Mouse (Mus musculus): Measurements from ENCODE around the gene Enox2. TPM values are rescaled to one million over a fixed set of nuclear protein-coding genes. Genes with fewer than 3 reads are reported as not detected.

The Enox2 gene
- 7.1 and 7.2 TPM in 2 replicates for polyA plus RNA-seq (2012; rRNA removed)

DNA sequence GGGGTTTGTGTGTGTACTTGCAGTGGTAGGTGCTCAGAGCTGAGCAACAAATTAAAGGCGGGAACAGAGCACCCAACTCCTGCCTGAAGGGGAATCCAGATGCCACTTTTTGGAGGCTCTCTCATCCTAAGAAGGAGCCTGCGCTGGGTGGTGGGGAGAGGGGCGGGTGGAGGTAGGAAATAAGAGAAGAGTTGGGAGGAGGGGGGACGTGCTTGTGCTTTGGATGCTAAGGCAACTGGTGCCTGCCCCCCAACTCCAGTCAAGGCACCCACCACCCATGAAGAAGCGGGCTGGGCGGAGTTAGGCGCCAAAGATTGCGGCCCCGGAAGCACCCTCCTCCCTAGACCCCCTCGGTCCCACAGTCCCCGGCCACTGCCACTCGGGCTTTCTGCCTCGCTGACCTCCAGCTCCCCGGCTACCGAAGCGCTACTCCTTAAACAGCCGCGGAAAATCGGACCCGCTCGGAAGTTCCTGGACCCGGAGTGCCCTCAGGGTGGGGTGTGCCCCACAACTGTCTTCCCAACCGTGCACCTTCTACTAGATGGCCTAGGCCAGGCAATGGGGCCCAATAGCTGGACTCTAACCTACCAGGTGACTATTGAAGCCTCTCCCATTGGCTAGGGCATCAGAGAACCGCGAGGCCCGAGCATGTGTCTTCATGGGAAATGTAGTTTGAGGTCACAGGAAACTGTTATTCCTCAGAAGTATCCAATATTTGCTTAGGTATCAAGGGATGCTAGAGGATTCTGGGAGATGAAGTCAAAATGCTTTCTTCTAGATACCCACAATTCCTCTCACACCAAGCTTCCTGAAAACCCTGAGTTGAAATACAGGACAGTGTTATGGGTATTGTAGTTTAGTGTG, at the start of gene Enox2:
TSS of gene Enox2 (minus strand) at position 560 of the 864 bp plus-strand sequence.
- TF ChIP-seq CTCF (IDR thresholded peaks at IDR 0.05; ENCODE audit: extremely low read depth, insufficient read depth, low read length) (no peak), POLR2A (IDR thresholded peaks at IDR 0.05; ENCODE audit: extremely low read depth, insufficient read depth, low read length) (peak; percentile 64)
- Histone ChIP-seq H3K4me3 (ENCODE audit: insufficient read depth, low read length) (peak within 1 kb of the TSS; percentile 84), H3K4me1 (ENCODE audit: control insufficient read depth, insufficient read depth, low read length) (no peaks in the 10 kb centered on the region), H3K27ac (ENCODE audit: insufficient read depth, low read length) (peak within 1 kb of the TSS; percentile 97)

DNA sequence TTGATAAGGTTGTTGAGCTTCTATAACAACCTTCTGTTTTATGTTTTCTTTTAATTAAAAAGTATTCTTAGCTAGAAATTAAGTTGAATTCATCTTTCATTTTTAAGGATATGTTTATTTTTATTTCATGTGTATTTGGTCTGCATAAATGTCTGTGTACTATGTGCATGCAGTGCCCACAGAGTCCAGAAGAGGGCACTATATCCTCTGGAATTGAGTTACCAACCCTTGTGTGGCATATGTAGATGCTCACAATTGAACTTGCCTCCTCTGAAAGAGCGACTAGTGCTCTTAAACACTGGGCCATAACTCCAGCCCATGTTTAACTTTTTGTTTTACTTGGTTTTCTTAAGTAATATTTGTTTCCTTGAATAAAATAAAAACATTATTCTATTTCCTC, 21.4 kb upstream of the Enox2 start:
- TF ChIP-seq CTCF (IDR thresholded peaks at IDR 0.05; ENCODE audit: extremely low read depth, insufficient read depth, low read length) (no peak), POLR2A (IDR thresholded peaks at IDR 0.05; ENCODE audit: extremely low read depth, insufficient read depth, low read length) (no peak)
- no peak overlapping the region for H3K27ac ChIP-seq (ENCODE audit: insufficient read depth, low read length)

DNA sequence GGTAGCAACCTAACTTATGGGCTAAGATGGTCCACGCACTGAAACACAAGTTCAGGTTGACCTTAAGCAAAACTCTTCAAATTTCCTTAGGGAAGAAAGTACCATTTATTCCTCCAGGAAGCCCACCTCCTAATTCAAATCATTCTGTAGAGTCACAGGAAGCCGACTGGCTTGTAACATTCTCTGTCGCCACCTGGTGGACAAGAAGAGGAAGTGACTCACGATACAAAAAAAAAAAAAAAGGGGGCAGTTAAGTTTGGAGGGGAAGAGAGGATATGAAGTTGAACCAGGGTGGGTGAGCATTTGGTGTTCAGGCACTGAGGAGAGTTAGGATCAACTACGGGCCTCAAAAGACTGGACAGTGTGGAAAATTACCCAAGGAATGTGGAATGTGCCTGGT, 18.6 kb upstream of the Enox2 start:
- Histone ChIP-seq H3K4me3 (ENCODE audit: insufficient read depth, low read length) (no peak overlapping the region), H3K27ac (ENCODE audit: insufficient read depth, low read length) (no peak overlapping the region), H3K4me1 (ENCODE audit: control insufficient read depth, insufficient read depth, low read length) (no peaks in the 10 kb centered on the region)
- TF ChIP-seq CTCF (IDR thresholded peaks at IDR 0.05; ENCODE audit: extremely low read depth, insufficient read depth, low read length) (peak; percentile 55; the same call in 1 of the 2 replicates), POLR2A (IDR thresholded peaks at IDR 0.05; ENCODE audit: extremely low read depth, insufficient read depth, low read length) (no peak)

More for the DNA sequence above, 21.4 kb upstream of the Enox2 start:
- Histone ChIP-seq H3K4me1 (ENCODE audit: control insufficient read depth, insufficient read depth, low read length) (no peaks in the 10 kb centered on the region), H3K4me3 (ENCODE audit: insufficient read depth, low read length) (no peak overlapping the region)

DNA sequence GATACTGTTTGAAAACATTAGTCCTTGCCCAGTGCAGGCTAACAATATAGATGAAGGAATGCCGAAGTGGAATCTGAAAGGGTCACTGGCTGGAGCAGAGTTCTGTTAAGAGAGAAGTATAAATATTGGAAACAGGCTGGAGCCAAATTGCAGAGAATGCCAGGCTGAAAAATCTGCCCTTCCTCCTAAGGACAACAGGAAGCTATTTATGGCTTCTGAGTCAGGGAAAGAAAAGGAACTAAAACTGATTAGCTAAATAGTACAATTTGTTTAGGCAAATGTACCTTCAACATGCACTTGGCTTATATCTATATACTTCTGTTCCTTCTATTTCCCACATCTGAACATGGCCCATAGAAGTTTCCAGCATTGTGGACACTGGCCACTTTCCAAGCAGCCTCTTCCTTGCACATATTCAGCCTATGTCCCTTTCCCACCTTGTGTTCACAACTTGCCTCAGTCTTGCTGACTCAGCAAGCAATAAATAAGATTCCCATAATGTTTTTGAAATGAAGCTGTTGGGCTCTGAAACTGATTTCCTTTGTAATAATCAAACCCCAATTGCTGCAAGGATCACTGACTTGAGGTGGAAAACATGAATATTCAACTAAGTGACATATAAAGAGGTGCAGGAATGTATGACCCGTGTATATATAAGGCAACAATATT, 8.0 kb downstream of the Enox2 start:
- no peaks in the 10 kb centered on the region for H3K4me1 ChIP-seq (ENCODE audit: control insufficient read depth, insufficient read depth, low read length)
- H3K27ac ChIP-seq (ENCODE audit: insufficient read depth, low read length), result no peak overlapping the region
- H3K4me3 ChIP-seq (ENCODE audit: insufficient read depth, low read length), result no peak overlapping the region
- TF ChIP-seq CTCF (IDR thresholded peaks at IDR 0.05; ENCODE audit: extremely low read depth, insufficient read depth, low read length), result no peak
- TF ChIP-seq POLR2A (IDR thresholded peaks at IDR 0.05; ENCODE audit: extremely low read depth, insufficient read depth, low read length), result no peak

GRCm38 (mm10) chrX:49273487-49274042, 14.5 kb downstream of the Enox2 start:
- Histone ChIP-seq H3K4me1 (ENCODE audit: control insufficient read depth, insufficient read depth, low read length) (no peaks in the 10 kb centered on the region), H3K4me3 (ENCODE audit: insufficient read depth, low read length) (peak overlapping the region; percentile 29), H3K27ac (ENCODE audit: insufficient read depth, low read length) (no peak overlapping the region)
- no peak for TF ChIP-seq CTCF (IDR thresholded peaks at IDR 0.05; ENCODE audit: extremely low read depth, insufficient read depth, low read length)

GRCm38 (mm10) chrX:49250816-49251215, 37.2 kb downstream of the Enox2 start:
- no peak for TF ChIP-seq CTCF (IDR thresholded peaks at IDR 0.05; ENCODE audit: extremely low read depth, insufficient read depth, low read length)
- Histone ChIP-seq H3K4me1 (ENCODE audit: control insufficient read depth, insufficient read depth, low read length) (no peaks in the 10 kb centered on the region), H3K27ac (ENCODE audit: insufficient read depth, low read length) (no peak overlapping the region), H3K4me3 (ENCODE audit: insufficient read depth, low read length) (no peak overlapping the region)

GRCm38 (mm10) chrX:49225792-49226426, 62.1 kb downstream of the Enox2 start:
- no peak overlapping the region for H3K27ac ChIP-seq (ENCODE audit: insufficient read depth, low read length)
- TF ChIP-seq CTCF (IDR thresholded peaks at IDR 0.05; ENCODE audit: extremely low read depth, insufficient read depth, low read length) (no peak), POLR2A (IDR thresholded peaks at IDR 0.05; ENCODE audit: extremely low read depth, insufficient read depth, low read length) (no peak)
- no peaks in the 10 kb centered on the region for H3K4me1 ChIP-seq (ENCODE audit: control insufficient read depth, insufficient read depth, low read length)
- no peak overlapping the region for H3K4me3 ChIP-seq (ENCODE audit: insufficient read depth, low read length)

DNA sequence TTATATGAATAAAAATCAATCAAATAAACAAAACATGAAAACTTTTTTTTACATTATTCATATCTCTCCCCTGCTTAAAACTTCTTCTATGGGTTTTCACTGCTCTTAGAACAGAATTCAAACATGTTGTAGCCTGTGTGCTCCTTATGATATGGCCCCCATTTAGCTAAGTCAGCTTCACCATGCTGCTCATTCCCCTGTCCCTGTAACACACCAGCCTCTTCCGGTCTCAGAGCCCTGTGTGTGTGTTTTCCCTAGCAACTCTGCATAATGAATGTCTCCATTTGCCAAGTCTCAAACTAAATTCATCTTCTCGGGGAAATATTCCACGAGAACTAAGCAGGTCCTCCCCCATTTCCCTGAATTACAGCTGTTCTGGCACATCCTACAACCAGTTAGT, 71.6 kb downstream of the Enox2 start:
- H3K4me1 ChIP-seq (ENCODE audit: control insufficient read depth, insufficient read depth, low read length), result no peaks in the 10 kb centered on the region
- no peak overlapping the region for H3K27ac ChIP-seq (ENCODE audit: insufficient read depth, low read length)
- no peak overlapping the region for H3K4me3 ChIP-seq (ENCODE audit: insufficient read depth, low read length)
- TF ChIP-seq CTCF (IDR thresholded peaks at IDR 0.05; ENCODE audit: extremely low read depth, insufficient read depth, low read length) (no peak), POLR2A (IDR thresholded peaks at IDR 0.05; ENCODE audit: extremely low read depth, insufficient read depth, low read length) (no peak)

DNA sequence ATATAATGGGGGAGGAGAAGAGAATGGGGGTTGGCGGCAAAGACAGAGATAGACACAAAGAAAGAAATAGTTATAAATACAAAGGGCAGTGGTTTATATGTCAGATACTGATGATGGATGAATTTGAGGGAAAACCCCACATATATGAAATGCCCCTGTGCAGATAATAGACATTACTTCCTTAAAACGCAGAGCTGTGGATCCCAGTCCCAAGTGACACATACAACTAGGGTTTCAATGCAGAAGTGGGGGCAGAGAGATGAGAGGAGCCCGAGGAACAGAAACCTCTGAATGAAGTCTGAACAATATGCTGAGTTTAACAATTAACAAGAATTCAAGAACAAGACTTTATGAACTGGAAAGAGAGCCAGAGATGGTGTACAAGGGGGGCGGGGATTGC, 91.7 kb downstream of the Enox2 start:
- TF ChIP-seq POLR2A (IDR thresholded peaks at IDR 0.05; ENCODE audit: extremely low read depth, insufficient read depth, low read length), result no peak
- no peak for TF ChIP-seq CTCF (IDR thresholded peaks at IDR 0.05; ENCODE audit: extremely low read depth, insufficient read depth, low read length)
- H3K27ac ChIP-seq (ENCODE audit: insufficient read depth, low read length), result no peak overlapping the region
- H3K4me3 ChIP-seq (ENCODE audit: insufficient read depth, low read length), result no peak overlapping the region
- H3K4me1 ChIP-seq (ENCODE audit: control insufficient read depth, insufficient read depth, low read length), result no peaks in the 10 kb centered on the region
